Mouse (Mus musculus): Measurements from ENCODE around the gene Parp11.
A peak's percentile ranks its signal among the peaks of the same experiment; 100 is the strongest.
"Not testable (repeated sequence)": the region's sequence is repeated elsewhere in the genome, so short reads cannot be mapped to it uniquely, and the experiment has no call there.

Gene Parp11

DNA sequence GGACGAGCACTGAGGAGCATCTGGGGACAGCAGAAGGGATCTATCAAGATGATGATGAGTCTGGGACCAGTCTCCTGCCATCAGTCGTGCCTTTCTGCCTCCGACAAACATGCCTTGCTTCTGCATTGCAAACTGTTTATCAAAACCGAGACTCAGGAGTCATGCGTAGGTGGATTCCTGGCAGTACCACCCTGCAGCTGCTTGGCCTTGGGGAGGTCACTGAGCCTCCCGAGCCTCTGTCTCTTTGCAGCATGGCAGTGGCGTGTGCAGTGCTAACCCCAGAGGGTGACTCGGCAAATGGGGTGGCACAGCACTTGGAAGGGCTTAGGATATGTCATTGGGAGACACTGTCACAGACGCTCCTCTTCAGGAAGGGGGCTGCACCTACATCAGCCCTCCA, 53.5 kb downstream of the Parp11 start:
- DNase-seq: no peak

DNA sequence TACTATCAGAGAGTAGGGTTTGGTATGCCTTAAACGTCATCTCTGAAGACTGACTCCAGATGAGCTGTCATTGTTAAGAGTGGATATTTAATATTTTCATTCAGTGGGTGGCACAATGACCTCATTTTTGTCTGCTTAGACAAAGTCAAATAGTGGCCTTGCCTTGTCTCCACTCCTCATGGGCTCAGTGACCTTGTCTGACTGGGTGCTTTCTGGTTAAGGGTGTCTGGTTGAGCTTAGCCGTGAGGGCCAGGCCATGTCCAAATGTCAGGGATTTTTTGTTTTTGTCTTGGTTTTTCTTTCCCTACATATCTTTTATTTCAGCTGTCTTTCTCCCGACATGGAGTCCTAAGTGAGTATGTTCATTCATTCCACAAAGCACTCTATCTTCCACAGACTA, 54.2 kb downstream of the Parp11 start:
- DNase-seq: no peak

DNA sequence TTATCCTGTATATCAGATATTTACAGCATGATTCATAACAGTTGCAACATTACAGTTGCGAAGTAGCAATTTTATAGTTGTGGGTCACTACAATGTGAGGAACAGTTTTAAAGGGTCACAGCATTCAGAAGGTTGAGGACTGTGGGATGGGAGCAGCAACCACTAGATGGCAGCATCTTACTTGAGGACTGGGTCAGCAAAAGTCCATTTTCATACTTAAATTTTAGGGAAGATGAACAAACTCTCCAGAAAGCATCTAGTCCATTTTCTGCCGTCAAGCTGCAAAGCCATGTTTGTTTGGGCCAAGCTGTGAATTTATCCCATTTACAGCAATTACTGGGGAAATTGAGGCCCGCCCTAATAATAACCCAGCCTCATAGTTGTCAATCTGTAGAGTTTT, 55.9 kb downstream of the Parp11 start:
- no peak for DNase-seq

GRCm38 (mm10) chr6:127513776-127514175, 67.1 kb downstream of the Parp11 start:
- not testable (repeated sequence) for DNase-seq

DNA sequence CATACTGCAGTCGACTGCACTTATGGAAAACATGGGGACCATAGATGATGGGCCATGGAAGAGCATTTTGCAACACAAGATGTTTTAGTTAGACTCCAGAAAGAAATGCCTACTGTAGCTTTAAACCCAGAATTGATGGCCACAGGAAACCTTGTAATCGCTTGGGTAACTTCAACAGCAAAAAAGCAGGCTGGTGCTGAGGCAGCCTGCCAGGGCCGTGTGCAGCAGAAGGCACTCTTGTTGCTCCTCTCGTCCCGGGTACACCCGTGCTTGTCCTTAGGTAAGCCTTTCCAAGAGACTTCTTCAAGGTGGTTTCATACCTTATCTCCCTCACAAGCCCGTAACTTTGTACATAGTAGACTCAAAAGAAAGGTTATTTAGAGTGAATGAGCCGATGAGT, 74.5 kb downstream of the Parp11 start:
- no peak for DNase-seq

DNA sequence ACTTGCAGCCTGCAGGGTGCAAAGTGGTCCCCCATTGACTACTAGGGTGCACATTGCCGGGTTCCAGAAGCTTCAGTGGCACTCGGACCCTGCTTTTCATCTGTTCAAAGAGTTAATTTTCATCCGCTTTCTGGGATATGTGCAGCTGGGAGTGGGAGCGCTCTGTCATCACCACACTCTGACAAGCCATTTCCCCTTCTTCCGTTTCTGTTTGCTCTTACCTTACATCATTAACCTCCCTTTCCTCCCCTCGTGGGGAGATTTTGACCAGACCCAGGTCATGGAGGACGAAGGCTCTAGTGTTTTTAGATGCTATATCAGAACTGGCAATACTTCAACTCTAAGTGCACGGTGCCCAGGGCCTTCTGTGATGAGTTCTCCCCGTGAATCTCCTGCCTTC, 75.7 kb downstream of the Parp11 start:
- DNase-seq: no peak

- no peak for DNase-seq
Measured at GRCm38 (mm10) chr6:127524442-127524841, 77.8 kb downstream of the Parp11 start.

DNA sequence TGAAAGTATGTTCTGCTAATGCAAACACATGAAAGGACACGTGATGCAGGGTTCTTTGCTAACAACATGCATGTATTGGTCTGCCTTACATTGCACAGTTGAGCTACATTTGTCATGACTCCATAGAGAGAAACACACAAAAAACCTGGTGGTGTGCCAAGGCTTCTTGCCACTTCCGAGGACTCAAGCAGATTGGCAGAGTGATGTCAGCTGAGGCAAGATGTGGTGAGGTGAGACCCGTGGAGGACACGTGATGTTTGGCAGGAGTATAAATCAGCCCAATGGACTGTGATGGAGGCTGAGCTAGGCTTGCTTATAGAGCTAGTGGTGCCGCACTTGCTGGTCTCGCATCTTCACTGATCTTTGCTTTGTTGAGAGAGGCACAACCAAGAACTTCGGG, 82.0 kb downstream of the Parp11 start:
- DNase-seq: no peak

DNA sequence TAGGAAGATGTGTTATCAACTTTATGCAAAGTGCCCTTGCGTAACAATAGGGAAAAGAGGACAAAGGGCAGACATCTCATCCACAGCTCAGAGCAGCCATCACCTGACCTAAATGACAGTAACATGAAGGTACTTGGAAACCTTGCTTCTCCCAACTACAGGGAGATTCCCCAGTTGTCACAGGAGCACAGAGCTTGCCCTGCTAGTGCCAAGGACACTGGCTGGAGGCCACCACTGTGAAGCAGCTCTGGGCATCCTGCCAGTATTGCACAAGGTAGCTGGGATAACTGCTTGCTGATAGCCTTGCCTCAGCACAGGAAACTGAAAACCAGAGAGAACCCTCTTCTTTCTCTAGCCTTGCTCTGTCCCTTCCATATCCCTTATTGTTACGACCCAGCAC, 82.8 kb downstream of the Parp11 start:
- peak; percentile 59 for DNase-seq

DNA sequence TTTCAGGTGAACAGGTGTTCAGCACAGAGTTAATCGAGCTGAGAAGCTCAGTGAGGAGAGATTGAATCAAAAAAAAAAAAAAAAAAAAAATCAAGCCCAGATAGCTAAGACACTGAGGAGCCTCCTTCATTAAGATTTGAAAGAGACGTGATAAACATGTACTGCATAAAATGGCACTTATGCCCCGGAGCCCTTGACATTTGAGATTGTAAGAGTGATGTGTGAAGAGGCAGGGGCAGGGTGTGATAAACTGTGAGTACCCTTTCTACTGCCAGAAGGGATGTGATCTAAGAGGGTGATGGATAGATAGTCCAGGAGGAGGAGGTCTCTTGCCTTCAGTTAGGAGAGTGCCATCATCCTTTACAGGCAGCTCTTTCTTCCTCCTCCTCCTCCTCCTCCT, 83.6 kb downstream of the Parp11 start:
- no peak for DNase-seq

GRCm38 (mm10) chr6:127531412-127532205, 85.0 kb downstream of the Parp11 start:
- no peak for DNase-seq

DNA sequence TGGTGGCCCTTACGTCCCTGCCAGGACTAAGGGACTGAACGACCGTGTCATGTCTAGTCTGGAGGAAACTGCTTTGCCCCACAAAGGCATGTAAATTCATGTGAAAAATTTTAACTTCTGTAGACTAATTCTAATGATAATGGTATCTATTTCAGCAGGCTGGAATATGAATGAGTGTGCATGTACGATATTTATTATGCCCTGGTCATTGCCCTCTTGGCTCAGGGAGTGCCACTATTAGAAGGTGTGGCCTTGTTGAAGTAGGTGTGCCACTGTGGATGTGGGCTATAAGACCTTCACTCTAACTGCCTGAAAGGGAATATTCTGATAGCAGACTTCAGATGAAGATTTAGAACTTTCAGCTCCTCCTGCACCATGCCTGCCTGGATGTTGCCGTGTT, 85.7 kb downstream of the Parp11 start:
- no peak for DNase-seq

DNA sequence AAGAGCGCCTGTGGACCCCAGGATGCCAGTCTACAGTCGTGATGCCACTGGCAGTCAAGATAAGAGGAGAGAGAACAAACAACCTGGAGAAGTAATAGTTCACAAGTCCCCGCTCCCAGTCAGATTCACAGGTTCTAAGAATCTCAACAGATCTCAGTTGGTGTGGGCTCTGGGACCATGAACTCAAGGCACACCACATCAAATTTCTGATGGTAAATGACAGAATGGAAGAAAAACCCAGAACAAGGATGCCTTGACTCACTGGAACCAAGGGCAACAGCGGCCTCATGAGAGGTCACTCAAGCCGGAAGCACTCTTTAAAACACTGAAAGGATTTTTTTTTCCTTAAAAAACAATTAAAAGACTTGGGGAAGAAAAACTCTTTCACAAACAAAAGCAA, 87.1 kb downstream of the Parp11 start:
- DNase-seq: no peak

DNA sequence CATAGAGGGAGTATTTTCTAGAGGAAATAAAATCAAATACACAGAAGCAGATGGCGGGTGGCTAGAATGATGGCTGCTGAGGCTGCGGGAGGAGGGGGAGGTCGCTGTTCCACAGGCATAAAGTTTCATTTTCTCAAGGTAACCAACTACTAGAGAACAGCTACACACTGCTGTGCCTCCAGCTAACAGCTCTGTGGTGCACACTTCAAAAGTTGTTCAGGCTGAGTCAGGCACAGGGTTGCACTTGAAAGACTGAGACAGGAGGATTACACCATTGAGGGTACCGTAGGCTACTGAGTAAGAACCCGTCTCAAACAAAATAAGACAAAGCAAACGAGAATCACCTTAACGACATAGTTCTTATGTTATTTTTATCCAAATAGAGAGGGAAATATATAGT, 90.4 kb downstream of the Parp11 start:
- DNase-seq: no peak

- DNase-seq: no peak
Measured at GRCm38 (mm10) chr6:127538118-127538517, 91.5 kb downstream of the Parp11 start.

- DNase-seq: no peak
Measured at GRCm38 (mm10) chr6:127539226-127539625, 92.6 kb downstream of the Parp11 start.

- no peak for DNase-seq
Measured at GRCm38 (mm10) chr6:127539659-127540058, 93.0 kb downstream of the Parp11 start.

DNA sequence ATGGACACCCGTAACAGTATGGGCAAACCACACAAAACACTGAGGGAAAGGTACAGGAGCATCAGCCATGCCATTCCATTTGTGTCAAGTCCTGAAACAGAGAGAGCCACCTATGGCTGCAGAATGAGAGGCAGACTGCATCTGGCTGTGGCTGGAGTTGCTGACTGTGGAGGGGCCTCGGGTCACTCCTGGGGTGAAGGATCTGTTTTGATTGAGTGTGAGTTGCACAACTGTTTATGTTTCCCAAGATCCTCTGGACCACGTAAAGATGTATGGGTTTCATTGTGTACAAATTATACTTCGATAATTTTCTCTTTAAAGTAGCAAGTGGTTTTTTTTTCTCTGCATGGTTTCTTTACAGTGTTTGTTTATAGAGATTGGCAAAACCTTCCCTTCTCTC, 93.9 kb downstream of the Parp11 start:
- DNase-seq: no peak

DNA sequence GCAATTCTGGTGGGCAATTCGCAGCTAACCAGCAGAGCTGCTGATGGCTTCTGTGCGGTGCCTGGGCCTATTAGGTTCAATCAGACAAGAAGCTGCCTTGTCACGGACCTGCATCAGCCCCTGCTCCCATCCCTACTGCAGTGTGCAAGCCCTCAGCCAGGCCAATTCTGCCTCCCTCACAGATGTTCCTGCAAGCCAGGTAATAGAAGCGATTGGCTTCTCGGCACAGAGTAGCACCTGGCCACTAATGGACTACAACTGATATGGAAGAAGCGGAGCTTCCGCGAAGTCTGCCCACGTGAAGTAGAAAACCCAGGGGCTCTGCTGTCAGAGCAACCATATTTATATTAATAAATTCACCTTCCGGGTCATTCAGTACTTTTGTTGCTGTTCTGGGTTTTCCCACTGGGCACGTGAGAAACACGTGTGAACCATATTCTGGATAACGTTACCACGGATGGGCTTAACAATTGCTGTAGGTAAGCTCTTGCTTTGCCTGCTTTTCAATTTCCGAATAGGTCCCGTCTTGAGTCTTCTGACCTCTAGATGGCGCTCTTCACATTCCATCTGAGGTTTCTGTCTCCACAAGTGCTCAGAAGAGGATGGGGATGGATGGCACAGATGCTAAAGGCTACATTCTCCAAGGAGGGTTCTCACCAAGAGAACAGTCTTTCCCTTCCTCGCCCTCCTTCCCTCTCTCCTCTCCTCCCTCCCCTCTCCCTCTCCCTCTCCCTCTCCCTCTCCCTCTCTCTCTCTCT, 95.2 kb downstream of the Parp11 start:
- peak; percentile 24 for DNase-seq
